Mouse (Mus musculus): ENCODE data around the gene D630045J12Rik. TPM values are rescaled to one million over a fixed set of nuclear protein-coding genes. Genes with fewer than 3 reads are reported as not detected.

The D630045J12Rik gene
- polyA plus RNA-seq, 1 experiment, result 0.55 TPM

GRCm38 (mm10) chr6:38195306-38195705, 58.5 kb downstream of the D630045J12Rik start:
- H3K4me1 ChIP-seq (ENCODE audit: control insufficient read depth, insufficient read depth, low read length), result no peaks in the 10 kb centered on the region
- no peak overlapping the region for H3K27ac ChIP-seq (ENCODE audit: control insufficient read depth, insufficient read depth, low read depth, low read length, poor library complexity)
- TF ChIP-seq POLR2A (IDR thresholded peaks at IDR 0.05; ENCODE audit: borderline replicate concordance, control insufficient read depth, low read depth, low read length) (no peak), CTCF (IDR thresholded peaks at IDR 0.05; ENCODE audit: control insufficient read depth, insufficient read depth, low read length) (no peak)
- 88% methylated on average over 10 of the region's 10 CpGs for WGBS
- H3K4me3 ChIP-seq (replicated peaks; ENCODE audit: control insufficient read depth, low read depth, low read length), result no peak overlapping the region

- no peak overlapping the region for H3K27ac ChIP-seq (ENCODE audit: control insufficient read depth, insufficient read depth, low read depth, low read length, poor library complexity)
- no peaks in the 10 kb centered on the region for H3K4me1 ChIP-seq (ENCODE audit: control insufficient read depth, insufficient read depth, low read length)
- no peak overlapping the region for H3K4me3 ChIP-seq (replicated peaks; ENCODE audit: control insufficient read depth, low read depth, low read length)
- 76% methylated on average over 7 of the region's 7 CpGs for WGBS
- TF ChIP-seq POLR2A (IDR thresholded peaks at IDR 0.05; ENCODE audit: borderline replicate concordance, control insufficient read depth, low read depth, low read length) (no peak), CTCF (IDR thresholded peaks at IDR 0.05; ENCODE audit: control insufficient read depth, insufficient read depth, low read length) (no peak)
Observed at GRCm38 (mm10) chr6:38194046-38194445, 59.8 kb downstream of the D630045J12Rik start.

- no peak overlapping the region for H3K4me3 ChIP-seq (replicated peaks; ENCODE audit: control insufficient read depth, low read depth, low read length)
- no peak overlapping the region for H3K27ac ChIP-seq (ENCODE audit: control insufficient read depth, insufficient read depth, low read depth, low read length, poor library complexity)
- H3K4me1 ChIP-seq (ENCODE audit: control insufficient read depth, insufficient read depth, low read length), result no peaks in the 10 kb centered on the region
- TF ChIP-seq CTCF (IDR thresholded peaks at IDR 0.05; ENCODE audit: control insufficient read depth, insufficient read depth, low read length) (no peak), POLR2A (IDR thresholded peaks at IDR 0.05; ENCODE audit: borderline replicate concordance, control insufficient read depth, low read depth, low read length) (no peak)
- WGBS, result 90% methylated on average over 7 of the region's 7 CpGs
Observed at GRCm38 (mm10) chr6:38192952-38193351, 60.9 kb downstream of the D630045J12Rik start.

GRCm38 (mm10) chr6:38186312-38186950, 67.4 kb downstream of the D630045J12Rik start:
- H3K4me3 ChIP-seq (replicated peaks; ENCODE audit: control insufficient read depth, low read depth, low read length), result no peak overlapping the region
- 76% methylated on average over 8 of the region's 8 CpGs for WGBS
- TF ChIP-seq POLR2A (IDR thresholded peaks at IDR 0.05; ENCODE audit: borderline replicate concordance, control insufficient read depth, low read depth, low read length) (no peak), CTCF (IDR thresholded peaks at IDR 0.05; ENCODE audit: control insufficient read depth, insufficient read depth, low read length) (no peak)
- no peak overlapping the region for H3K27ac ChIP-seq (ENCODE audit: control insufficient read depth, insufficient read depth, low read depth, low read length, poor library complexity)
- no peaks in the 10 kb centered on the region; the same call in 1 of the 2 replicates for H3K4me1 ChIP-seq (ENCODE audit: control insufficient read depth, insufficient read depth, low read length)

- TF ChIP-seq CTCF (IDR thresholded peaks at IDR 0.05; ENCODE audit: control insufficient read depth, insufficient read depth, low read length) (no peak), POLR2A (IDR thresholded peaks at IDR 0.05; ENCODE audit: borderline replicate concordance, control insufficient read depth, low read depth, low read length) (no peak)
- 85% methylated on average over 8 of the region's 8 CpGs for whole genome bisulfite sequencing
- Histone ChIP-seq H3K27ac (ENCODE audit: control insufficient read depth, insufficient read depth, low read depth, low read length, poor library complexity) (no peak overlapping the region), H3K4me3 (replicated peaks; ENCODE audit: control insufficient read depth, low read depth, low read length) (no peak overlapping the region), H3K4me1 (ENCODE audit: control insufficient read depth, insufficient read depth, low read length) (no peaks in the 10 kb centered on the region; the same call in 1 of the 2 replicates)
Observed at GRCm38 (mm10) chr6:38184791-38185190, 69.0 kb downstream of the D630045J12Rik start.

- H3K4me3 ChIP-seq (replicated peaks; ENCODE audit: control insufficient read depth, low read depth, low read length), result no peak overlapping the region
- no peak for TF ChIP-seq POLR2A (IDR thresholded peaks at IDR 0.05; ENCODE audit: borderline replicate concordance, control insufficient read depth, low read depth, low read length)
- no peak for TF ChIP-seq CTCF (IDR thresholded peaks at IDR 0.05; ENCODE audit: control insufficient read depth, insufficient read depth, low read length)
- no peak overlapping the region for H3K27ac ChIP-seq (ENCODE audit: control insufficient read depth, insufficient read depth, low read depth, low read length, poor library complexity)
- H3K4me1 ChIP-seq (ENCODE audit: control insufficient read depth, insufficient read depth, low read length), result no peaks in the 10 kb centered on the region; the same call in 1 of the 2 replicates
- WGBS, result 83% methylated on average over 10 of the region's 10 CpGs
Observed at GRCm38 (mm10) chr6:38181756-38182318, 72.0 kb downstream of the D630045J12Rik start.

- no peaks in the 10 kb centered on the region; the same call in 1 of the 2 replicates for H3K4me1 ChIP-seq (ENCODE audit: control insufficient read depth, insufficient read depth, low read length)
- no peak overlapping the region for H3K27ac ChIP-seq (ENCODE audit: control insufficient read depth, insufficient read depth, low read depth, low read length, poor library complexity)
- no peak for TF ChIP-seq CTCF (IDR thresholded peaks at IDR 0.05; ENCODE audit: control insufficient read depth, insufficient read depth, low read length)
- no peak for TF ChIP-seq POLR2A (IDR thresholded peaks at IDR 0.05; ENCODE audit: borderline replicate concordance, control insufficient read depth, low read depth, low read length)
- H3K4me3 ChIP-seq (replicated peaks; ENCODE audit: control insufficient read depth, low read depth, low read length), result no peak overlapping the region
- 80% methylated on average over 5 of the region's 5 CpGs for WGBS
Observed at GRCm38 (mm10) chr6:38180669-38181068, 73.1 kb downstream of the D630045J12Rik start.

- Histone ChIP-seq H3K4me1 (ENCODE audit: control insufficient read depth, insufficient read depth, low read length) (no peaks in the 10 kb centered on the region), H3K4me3 (replicated peaks; ENCODE audit: control insufficient read depth, low read depth, low read length) (no peak overlapping the region), H3K27ac (ENCODE audit: control insufficient read depth, insufficient read depth, low read depth, low read length, poor library complexity) (no peak overlapping the region)
- WGBS, result 79% methylated on average over 6 of the region's 6 CpGs
- TF ChIP-seq POLR2A (IDR thresholded peaks at IDR 0.05; ENCODE audit: borderline replicate concordance, control insufficient read depth, low read depth, low read length), result no peak
- TF ChIP-seq CTCF (IDR thresholded peaks at IDR 0.05; ENCODE audit: control insufficient read depth, insufficient read depth, low read length), result no peak
Observed at GRCm38 (mm10) chr6:38165385-38165784, 88.4 kb downstream of the D630045J12Rik start.
